Mouse (Mus musculus): ENCODE results near the gene Adgre5.

DNA sequence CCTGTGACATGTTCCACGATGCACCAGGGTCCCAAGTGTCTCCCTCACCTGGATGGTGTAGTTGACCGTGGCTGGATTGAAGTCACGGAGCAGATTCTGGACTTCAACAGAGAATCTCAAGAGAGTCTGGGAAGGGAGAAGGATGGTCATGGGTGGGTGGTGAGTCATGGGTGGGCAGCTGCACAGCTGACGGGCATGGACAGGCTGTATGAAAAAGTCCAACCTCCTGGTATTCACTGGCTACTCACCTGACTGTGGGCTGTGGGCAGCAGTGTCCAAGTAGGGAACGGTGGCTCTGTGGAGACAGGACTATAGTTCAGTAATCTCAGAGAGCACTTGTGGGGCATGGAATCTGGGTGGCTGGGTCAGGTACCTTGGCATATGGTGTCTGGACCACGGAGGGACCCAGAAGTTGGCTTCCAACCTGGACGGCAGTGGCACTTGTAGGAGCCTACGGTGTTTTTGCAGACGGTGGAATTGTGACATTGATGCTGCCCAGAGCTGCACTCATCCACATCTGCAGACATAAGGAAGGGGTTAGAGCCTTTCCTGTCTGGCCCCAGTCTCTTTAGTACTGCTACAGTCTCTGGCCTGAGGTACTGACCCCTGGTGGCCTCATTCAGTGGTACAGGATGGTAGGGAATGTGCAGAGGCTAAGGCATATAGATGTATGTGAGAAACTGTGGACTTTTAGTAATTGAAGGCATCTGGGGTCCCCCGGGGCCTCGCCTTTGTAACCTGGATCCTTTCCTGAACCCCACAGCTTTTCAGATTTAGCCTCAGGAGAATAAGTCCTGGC is 11.9 kb downstream of the Adgre5 start:
- TF ChIP-seq CTCF (IDR thresholded peaks at IDR 0.05; ENCODE audit: insufficient read depth, low read length) (peak; percentile 58), POLR2A (IDR thresholded peaks at IDR 0.05; ENCODE audit: borderline replicate concordance, extremely low read depth, low read depth, low read length) (0 out of 2 replicates have a peak, but pooled peaks have one; percentile 24)

Measured in lung, adult 2 months (tissue).